Mouse (Mus musculus) neural tube, embryonic 12.5 days (tissue): Measurements from ENCODE around the gene Nup205. TPM values are rescaled to one million over a fixed set of nuclear protein-coding genes. Genes with fewer than 3 reads are reported as not detected.

Experiments used
- polyA plus RNA-seq: library from polyadenylated mRNA; unstranded; fragments of >200 nt; fragmentation: Nextera tagmentation; extraction: Ambion mirVana; gene quantifications from 2 replicates; pipeline ENCODE4 v1.2.1, GENCODE M21; 2016

Gene Nup205
- polyA plus RNA-seq, 1 experiment from 2014 or later: 37.0 TPM

Other genes starting within 250 kb of the Nup205 start
- gene Slc23a4, start 189.0 kb upstream of the Nup205 start, polyA plus RNA-seq: 0.55 and 0.67 TPM in 2 replicates
- gene Cnot4, start 43.7 kb upstream of the Nup205 start, polyA plus RNA-seq: 32.0 and 33.1 TPM in 2 replicates
- gene Slc13a4, start 130.7 kb downstream of the Nup205 start, polyA plus RNA-seq: 0.34 and 0.38 TPM in 2 replicates
- gene Fam180a, start 148.7 kb downstream of the Nup205 start, polyA plus RNA-seq: not detected in 2 replicates